Mouse (Mus musculus) MEL (cell line): ENCODE data around the gene Gna11. TPM values are rescaled to one million over a fixed set of nuclear protein-coding genes. Genes with fewer than 3 reads are reported as not detected.
A peak's percentile ranks its signal among the peaks of the same experiment; 100 is the strongest.

Experiments
- DNase-seq: peaks from one replicate; pipeline ENCODE4 v3.0.0; 2011; ENCODE audit warnings: low read depth, low spot score
- H3K27ac ChIP-seq: 2 replicates; pipeline ENCODE4 v1.5.1; 2012; ENCODE audit warnings: low read depth, mild to moderate bottlenecking, control low read depth, low read length, moderate library complexity; ENCODE audit not compliant: control insufficient read depth
- H3K27me3 ChIP-seq, 2 experiments: fragments of 150-350 bp in 1 of 2; sonication (generic) in 1 of 2; 2 replicates each; pipeline ENCODE4 v1.6.1; 2012; ENCODE audit warnings: low read length in 2 of 2, mild to moderate bottlenecking in 2 of 2, improper control_type of control experiment in 1 of 2, moderate library complexity in 1 of 2; ENCODE audit not compliant: insufficient read depth in 2 of 2, control insufficient read depth in 1 of 2
- H3K36me3 ChIP-seq, 2 experiments: 2 replicates each; pipeline ENCODE4 v1.6.1; 2012 to 2014; ENCODE audit warnings: low read length in 2 of 2, improper control_type of control experiment in 1 of 2, inconsistent platforms in 1 of 2, mild to moderate bottlenecking in 1 of 2; ENCODE audit not compliant: insufficient read depth in 2 of 2, control insufficient read depth in 1 of 2
- H3K4me1 ChIP-seq, 2 experiments: fragments of 150-350 bp in 1 of 2; sonication (generic) in 1 of 2; 2 replicates each; pipeline ENCODE4 v1.6.1; 2012; ENCODE audit warnings: low read length in 2 of 2, improper control_type of control experiment in 1 of 2, mild to moderate bottlenecking in 1 of 2; ENCODE audit not compliant: insufficient read depth in 2 of 2, control insufficient read depth in 1 of 2
- H3K4me3 ChIP-seq, 2 experiments: fragments of 150-350 bp in 1 of 2; sonication (generic) in 1 of 2; 2 replicates each; pipeline ENCODE4 v1.5.1; 2012; ENCODE audit warnings: low read depth in 2 of 2, low read length in 2 of 2, mild to moderate bottlenecking in 2 of 2, moderate library complexity in 2 of 2, control low read depth in 1 of 2, improper control_type of control experiment in 1 of 2; ENCODE audit not compliant: control insufficient read depth in 1 of 2, insufficient read depth in 1 of 2
- H3K79me2 ChIP-seq: 2 replicates; pipeline ENCODE4 v1.6.1; 2012; ENCODE audit warnings: mild to moderate bottlenecking, low read length, moderate library complexity; ENCODE audit not compliant: control insufficient read depth, poor library complexity, insufficient read depth
- H3K9ac ChIP-seq: 2 replicates; pipeline ENCODE4 v1.6.1; 2012; ENCODE audit warnings: low read depth, mild to moderate bottlenecking, control low read depth, low read length, moderate library complexity; ENCODE audit not compliant: control insufficient read depth, poor library complexity, severe bottlenecking
- H3K9me3 ChIP-seq: fragments of 150-350 bp; sonication (generic); replicated peaks from 2 replicates; pipeline ENCODE4 v1.6.1; 2012; ENCODE audit warnings: mild to moderate bottlenecking, low read length, improper control_type of control experiment, moderate library complexity; ENCODE audit not compliant: insufficient read depth
- CHD2 ChIP-seq: IDR thresholded peaks from 2 replicates; pipeline ENCODE4 v1.6.1; 2011; ENCODE audit warnings: low read length, improper control_type of control experiment
- CTCF ChIP-seq, 3 experiments: IDR thresholded peaks in 2 of 3; conservative IDR thresholded peaks in 1 of 3; 2 replicates each; pipeline ENCODE4 v1.5.1; 2011 to 2012; ENCODE audit warnings: low read length in 3 of 3, low read depth in 2 of 3, mild to moderate bottlenecking in 2 of 3, improper control_type of control experiment in 1 of 3, inconsistent platforms in 1 of 3, mixed read lengths in 1 of 3, moderate library complexity in 1 of 3; ENCODE audit not compliant: control insufficient read depth in 1 of 3, insufficient read depth in 1 of 3, poor library complexity in 1 of 3, severe bottlenecking in 1 of 3
- ELF1 ChIP-seq: IDR thresholded peaks from 2 replicates; pipeline ENCODE4 v1.6.1; 2014; ENCODE audit warnings: low read depth, mild to moderate bottlenecking, inconsistent platforms, low read length, improper control_type of control experiment, moderate library complexity
- EP300 ChIP-seq, 2 experiments: IDR thresholded peaks; 2 replicates each; pipeline ENCODE4 v1.6.1; 2011; ENCODE audit warnings: improper control_type of control experiment in 2 of 2, low read length in 2 of 2, low read depth in 1 of 2, mild to moderate bottlenecking in 1 of 2
- ETS1 ChIP-seq: IDR thresholded peaks from 2 replicates; pipeline ENCODE4 v1.6.1; 2012; ENCODE audit warnings: low read depth, mild to moderate bottlenecking, inconsistent platforms, low read length, improper control_type of control experiment, moderate library complexity
- HCFC1 ChIP-seq: IDR thresholded peaks from 2 replicates; pipeline ENCODE4 v1.6.1; 2012; ENCODE audit warnings: low read depth, mild to moderate bottlenecking, inconsistent platforms, low read length, improper control_type of control experiment, moderate library complexity
- JUND ChIP-seq: IDR thresholded peaks from 2 replicates; pipeline ENCODE4 v1.6.1; 2011; ENCODE audit warnings: low read depth, mild to moderate bottlenecking, improper control_type of control experiment, low read length
- KAT2A ChIP-seq: conservative IDR thresholded peaks from 2 replicates; pipeline ENCODE4 v1.6.1; 2012; ENCODE audit warnings: low read depth, low read length, improper control_type of control experiment, inconsistent platforms
- MAX ChIP-seq: IDR thresholded peaks from 2 replicates; pipeline ENCODE4 v1.6.1; 2011; ENCODE audit warnings: low read length, improper control_type of control experiment
- MAZ ChIP-seq: IDR thresholded peaks from 2 replicates; pipeline ENCODE4 v1.6.1; 2012; ENCODE audit warnings: low read depth, mild to moderate bottlenecking, inconsistent platforms, low read length, improper control_type of control experiment
- MEF2A ChIP-seq: IDR thresholded peaks from 2 replicates; pipeline ENCODE4 v1.6.1; 2014; ENCODE audit warnings: low read depth, mild to moderate bottlenecking, inconsistent platforms, low read length, improper control_type of control experiment; ENCODE audit not compliant: poor library complexity, insufficient replicate concordance, severe bottlenecking; ENCODE audit errors: extremely low read depth
- MXI1 ChIP-seq: IDR thresholded peaks from 2 replicates; pipeline ENCODE4 v1.6.1; 2011; ENCODE audit warnings: mild to moderate bottlenecking, low read depth, low read length, improper control_type of control experiment
- MYB ChIP-seq: IDR thresholded peaks from 2 replicates; pipeline ENCODE4 v1.6.1; 2011; ENCODE audit warnings: mild to moderate bottlenecking, low read depth, low read length, improper control_type of control experiment
- MYC ChIP-seq: IDR thresholded peaks from 2 replicates; pipeline ENCODE4 v1.6.1; 2011; ENCODE audit warnings: low read depth, mild to moderate bottlenecking, low read length, improper control_type of control experiment, moderate library complexity
- NELFE ChIP-seq: IDR thresholded peaks from 2 replicates; pipeline ENCODE4 v1.6.1; 2011; ENCODE audit warnings: low read depth, low read length, improper control_type of control experiment
- NRF1 ChIP-seq: IDR thresholded peaks from 2 replicates; pipeline ENCODE4 v1.6.1; 2014; ENCODE audit warnings: low read depth, mild to moderate bottlenecking, inconsistent platforms, low read length, improper control_type of control experiment, moderate library complexity; ENCODE audit not compliant: poor library complexity, insufficient read depth, severe bottlenecking
- POLR2A ChIP-seq, 2 experiments: IDR thresholded peaks; 2 replicates each; pipeline ENCODE4 v1.6.1; 2011 to 2012; ENCODE audit warnings: low read length in 2 of 2, mild to moderate bottlenecking in 2 of 2, control low read depth in 1 of 2, improper control_type of control experiment in 1 of 2, low read depth in 1 of 2, moderate library complexity in 1 of 2; ENCODE audit not compliant: control insufficient read depth in 1 of 2, insufficient read depth in 1 of 2, poor library complexity in 1 of 2
- POLR2AphosphoS2 ChIP-seq: IDR thresholded peaks from 2 replicates; pipeline ENCODE4 v1.6.1; 2011; ENCODE audit warnings: low read length, improper control_type of control experiment
- POLR2AphosphoS5 ChIP-seq: IDR thresholded peaks from 2 replicates; pipeline ENCODE4 v1.6.1; 2012; ENCODE audit warnings: low read depth, borderline replicate concordance, mild to moderate bottlenecking, inconsistent platforms, low read length, moderate library complexity, mixed read lengths
- RAD21 ChIP-seq: IDR thresholded peaks from 2 replicates; pipeline ENCODE4 v1.6.1; 2011; ENCODE audit warnings: mild to moderate bottlenecking, low read depth, low read length, improper control_type of control experiment
- RCOR1 ChIP-seq: IDR thresholded peaks from 2 replicates; pipeline ENCODE4 v1.6.1; 2012; ENCODE audit warnings: low read depth, mild to moderate bottlenecking, inconsistent platforms, low read length, improper control_type of control experiment
- SIN3A ChIP-seq: IDR thresholded peaks from 2 replicates; pipeline ENCODE4 v1.6.1; 2012; ENCODE audit warnings: low read length, improper control_type of control experiment, inconsistent platforms
- TBP ChIP-seq: IDR thresholded peaks from 2 replicates; pipeline ENCODE4 v1.8.0; 2011; ENCODE audit warnings: low read depth, low read length, improper control_type of control experiment
- TCF12 ChIP-seq: IDR thresholded peaks from 2 replicates; pipeline ENCODE4 v1.6.1; 2014; ENCODE audit warnings: low read depth, mild to moderate bottlenecking, inconsistent platforms, low read length, improper control_type of control experiment, moderate library complexity
- UBTF ChIP-seq: IDR thresholded peaks from 2 replicates; pipeline ENCODE4 v1.6.1; 2012; ENCODE audit warnings: low read depth, mild to moderate bottlenecking, inconsistent platforms, low read length, improper control_type of control experiment, moderate library complexity, borderline replicate concordance; ENCODE audit not compliant: insufficient read depth
- USF1 ChIP-seq: IDR thresholded peaks from 2 replicates; pipeline ENCODE4 v1.6.1; 2014; ENCODE audit warnings: low read depth, mild to moderate bottlenecking, inconsistent platforms, low read length, improper control_type of control experiment, moderate library complexity
- ZC3H11A ChIP-seq: IDR thresholded peaks from 2 replicates; pipeline ENCODE4 v1.6.1; 2012; ENCODE audit warnings: low read depth, mild to moderate bottlenecking, inconsistent platforms, low read length, improper control_type of control experiment
- ZMIZ1 ChIP-seq: IDR thresholded peaks from 2 replicates; pipeline ENCODE4 v1.6.1; 2012; ENCODE audit warnings: low read depth, mild to moderate bottlenecking, inconsistent platforms, low read length, improper control_type of control experiment, moderate library complexity
- polyA plus RNA-seq, 2 experiments: library from polyadenylated mRNA; stranded (reverse) in 1 of 2; unstranded in 1 of 2; fragments of >175 nt in 1 of 2; fragments of >200 nt in 1 of 2; gene quantifications; 2 replicates each; pipeline versions ENCODE4 v1.2.1 to v1.2.4; 2012; ENCODE audit warnings: low replicate concordance in 2 of 2, low read depth in 1 of 2; ENCODE audit not compliant: insufficient read length in 2 of 2, insufficient read depth in 1 of 2, missing spikeins in 1 of 2
- total RNA-seq: library from RNA; depleted of rRNA; stranded (reverse); fragments of 300-350 nt; gene quantifications from 2 replicates; pipeline ENCODE4 v1.2.3, GENCODE M21; 2012

The Gna11 gene
- total and polyA plus RNA-seq, 3 experiments: 14.1 to 18.4 TPM; not detected in 1

DNA sequence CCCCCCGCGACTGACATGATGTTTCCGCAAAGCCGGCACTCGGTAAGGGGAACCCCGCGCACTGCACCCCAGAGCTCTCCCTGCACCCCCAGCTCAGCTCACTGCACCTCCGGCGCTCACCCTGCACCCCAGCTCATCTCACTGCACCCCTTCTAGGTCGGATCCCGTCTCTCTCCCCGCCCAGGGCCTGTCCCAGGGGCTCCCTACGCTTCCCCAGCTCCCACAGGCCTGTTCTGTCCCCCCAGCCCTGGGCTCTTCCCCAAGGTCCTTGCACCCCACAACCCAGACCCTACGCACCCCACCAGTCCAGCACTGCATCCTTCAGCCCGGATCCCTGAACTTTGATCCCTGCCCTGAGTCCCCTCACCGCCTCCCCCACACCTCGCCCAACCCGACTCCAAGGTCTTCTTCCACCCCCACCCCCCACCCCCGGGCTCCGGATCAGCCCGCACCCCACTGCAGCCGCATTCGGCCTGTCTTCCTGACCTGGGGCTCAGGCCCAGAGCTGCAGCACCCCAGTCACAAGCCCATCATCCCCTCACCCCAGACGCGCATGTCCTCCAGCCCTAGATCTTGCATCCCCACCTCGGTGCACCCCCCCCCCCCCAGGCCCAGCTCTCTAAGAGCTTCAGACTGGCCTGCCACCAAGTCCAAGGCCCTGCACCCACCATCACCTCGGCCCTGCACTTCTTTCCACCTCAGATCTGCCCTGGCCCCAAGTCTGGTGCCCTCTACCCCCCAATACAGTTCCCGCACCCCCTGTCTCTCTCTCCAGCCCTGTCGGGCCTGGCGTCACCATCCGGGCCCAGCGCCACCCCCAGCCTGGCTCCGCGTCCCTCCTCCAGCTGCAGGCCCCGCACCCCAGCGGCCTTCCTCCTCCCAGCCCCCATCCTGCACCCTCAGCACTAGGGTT lies 14.9 kb upstream of the Gna11 start (continued):
- TF ChIP-seq CTCF (IDR thresholded peaks at IDR 0.05 in 2 of 3, conservative IDR thresholded peaks at IDR 0.05 in 1 of 3; ENCODE audit: control insufficient read depth in 1 of 3, insufficient read depth in 1 of 3, low read depth in 2 of 3, low read length in 3 of 3, poor library complexity in 1 of 3, severe bottlenecking in 1 of 3): no peak
- TF ChIP-seq MYC: no peak
- no peak for TF ChIP-seq ELF1
- TF ChIP-seq SIN3A: peak; percentile 20
- no peak for TF ChIP-seq MAX

DNA sequence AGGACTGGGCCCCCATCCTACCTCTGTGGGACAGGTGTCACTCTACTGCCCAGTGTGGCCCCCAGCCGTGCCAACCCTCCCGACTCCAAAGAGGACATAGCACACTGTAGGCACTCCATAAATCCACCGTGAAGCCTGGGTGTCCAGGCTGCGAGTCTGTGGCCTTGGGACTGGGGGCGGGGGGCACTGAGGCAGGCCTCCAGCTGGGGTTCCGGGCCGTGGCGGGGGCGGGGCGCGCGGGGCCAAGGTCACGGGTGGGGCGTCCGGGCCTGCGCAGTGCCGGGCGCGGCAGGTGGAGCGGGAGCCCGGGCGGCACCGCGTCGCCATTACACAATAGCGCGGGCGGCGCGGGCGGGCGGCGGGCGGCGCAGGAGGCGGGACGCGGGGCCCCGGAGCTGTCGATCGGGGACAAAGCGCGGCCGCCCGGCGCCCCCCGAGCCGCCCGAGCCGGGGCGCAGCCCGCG lies 14.2 kb upstream of the Gna11 start, which contains the start of gene Aes:
Gene Aes (plus strand): TSS at position 326 of the 464 bp plus-strand sequence.
- Histone ChIP-seq H3K36me3 (peaks cover 2 to 11% of the 10 kb centered on the region in 2 experiments; a peak in 2 of 4 replicates), H3K9ac (peak within 1 kb of the TSS; percentile 82), H3K27me3 (no peaks in the 10 kb centered on the region), H3K4me3 (peak within 1 kb of the TSS; percentile 95), H3K27ac (peak within 1 kb of the TSS; percentile 62), H3K9me3 (no peaks in the 10 kb centered on the region), H3K4me1 (peaks cover 0 to 11% of the 10 kb centered on the region in 2 experiments; a peak in 3 of 4 replicates), H3K79me2 (peaks cover 27% of the 10 kb centered on the region)
- TF ChIP-seq MAX: no peak
- TF ChIP-seq ETS1: no peak
- TF ChIP-seq UBTF: no peak
- TF ChIP-seq CHD2: no peak
- no peak for TF ChIP-seq RAD21
- no peak for TF ChIP-seq JUND
- TF ChIP-seq POLR2AphosphoS2: no peak
- no peak for TF ChIP-seq MYB
- no peak; a peak in 2 of 4 replicates for TF ChIP-seq POLR2A (IDR thresholded peaks at IDR 0.05; ENCODE audit: control insufficient read depth in 1 of 2, insufficient read depth in 1 of 2, low read depth in 1 of 2, low read length in 2 of 2, poor library complexity in 1 of 2)
- TF ChIP-seq RCOR1: no peak
- peak; percentile 19; the same call in 1 of the 2 replicates for TF ChIP-seq MAZ
- TF ChIP-seq ZMIZ1: no peak
- TF ChIP-seq TBP: no peak
- no peak for TF ChIP-seq MXI1
- TF ChIP-seq NRF1: peak; percentile 66
- TF ChIP-seq HCFC1: 0 out of 2 replicates have a peak, but pooled peaks have one; percentile 24
- no peak for TF ChIP-seq POLR2AphosphoS5
- no peak for TF ChIP-seq ELF1
- TF ChIP-seq MEF2A: no peak
- TF ChIP-seq ZC3H11A: no peak
- TF ChIP-seq NELFE: peak; percentile 21
- TF ChIP-seq TCF12: 0 out of 2 replicates have a peak, but pooled peaks have one; percentile 19
- no peak for TF ChIP-seq KAT2A
- no peak; a peak in 1 of 4 replicates for TF ChIP-seq EP300 (IDR thresholded peaks at IDR 0.05; ENCODE audit: low read depth in 1 of 2, low read length in 2 of 2)
- no peak; the same call in 1 of the 2 replicates for TF ChIP-seq USF1
- DNase-seq: peak; percentile 48
